Mouse (Mus musculus): ENCODE measurements at regions not wholly inside any gene's neighbourhood (a gene's known extent, or its start where the extent isn't known, plus 50 kb on each side); places are given as distances from the start of the nearest gene placed in this dataset.

DNA sequence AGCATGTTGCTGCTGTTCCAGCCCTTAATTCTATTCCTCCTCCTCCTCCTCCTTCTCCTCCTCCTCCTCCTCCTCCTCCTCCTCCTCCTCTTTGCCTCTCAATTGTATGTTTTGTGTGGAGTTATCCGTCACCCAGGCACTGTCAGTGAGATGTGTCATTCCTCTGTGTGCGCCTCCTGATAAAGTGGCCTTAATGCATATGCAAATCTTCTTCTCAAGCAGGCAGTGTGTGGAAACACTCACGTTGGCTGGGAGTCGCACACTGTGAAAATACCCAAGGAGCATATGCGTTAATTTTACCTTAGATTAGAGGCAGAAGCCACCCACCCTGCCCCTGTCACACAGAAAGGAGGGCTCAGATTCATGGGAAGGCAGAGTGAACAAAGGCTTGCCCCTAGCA lies 401.0 kb downstream of the Tshz3 start:
- Histone ChIP-seq H3K9me3 (no peaks in the 10 kb centered on the region), H3K4me2 (replicated peaks) (no peak overlapping the region), H3K27ac (replicated peaks) (no peak overlapping the region), H3K4me3 (no peak overlapping the region), H3K4me1 (no peaks in the 10 kb centered on the region; the same call in 1 of the 2 replicates), H3K9ac (replicated peaks) (no peak overlapping the region), H3K36me3 (no peaks in the 10 kb centered on the region), H3K27me3 (no peaks in the 10 kb centered on the region)
- WGBS: 29% methylated on average over 5 of the region's 5 CpGs
- ATAC-seq (ENCODE audit: low FRiP score, low read depth): no peak

DNA sequence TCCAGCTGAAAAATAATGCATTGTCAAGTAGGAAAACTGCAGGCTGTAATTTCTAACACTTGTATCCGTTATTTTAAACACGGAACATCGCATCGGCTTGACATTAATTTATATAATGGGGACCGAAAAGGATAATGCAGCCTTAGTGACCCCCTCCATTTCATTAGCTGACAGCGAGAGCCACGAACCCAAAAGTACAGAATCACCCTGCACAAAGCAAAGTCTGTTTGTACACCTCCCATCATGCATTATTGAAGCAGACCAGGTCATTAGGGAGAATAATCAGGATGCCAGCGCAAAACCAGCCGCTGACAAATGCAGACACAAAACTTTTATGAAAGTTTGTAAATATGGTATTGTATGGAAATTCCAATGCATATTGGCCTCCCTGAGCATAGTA lies 406.8 kb downstream of the Tshz3 start:
- Histone ChIP-seq H3K9ac (replicated peaks) (no peak overlapping the region), H3K27ac (replicated peaks) (no peak overlapping the region), H3K4me2 (replicated peaks) (no peak overlapping the region), H3K36me3 (no peaks in the 10 kb centered on the region), H3K9me3 (no peaks in the 10 kb centered on the region), H3K4me1 (no peaks in the 10 kb centered on the region), H3K27me3 (no peaks in the 10 kb centered on the region), H3K4me3 (no peak overlapping the region)
- ATAC-seq (ENCODE audit: low FRiP score, low read depth): no peak
- 91% methylated on average over 9 of the region's 9 CpGs for WGBS

DNA sequence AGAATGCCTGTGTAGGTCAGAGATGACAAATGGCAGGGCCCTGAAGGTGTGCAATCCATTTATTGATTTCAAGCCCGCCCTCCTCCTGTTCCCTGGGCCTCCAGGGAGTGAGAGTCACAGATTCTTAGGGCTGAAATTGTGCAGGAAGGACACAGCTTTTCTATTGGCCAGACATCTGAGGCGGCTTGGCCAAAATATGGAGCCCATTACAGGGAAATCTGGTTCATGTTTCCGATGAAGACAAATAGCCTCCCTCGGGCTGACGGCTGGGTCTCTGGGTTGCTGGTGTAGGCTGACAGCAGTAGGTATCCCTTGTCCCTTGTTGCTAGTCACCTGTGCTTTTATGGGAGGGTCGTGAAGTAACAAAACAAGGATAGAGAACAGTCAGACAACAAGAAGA lies 413.2 kb downstream of the Tshz3 start:
- no peak overlapping the region for H3K4me2 ChIP-seq (replicated peaks)
- H3K4me1 ChIP-seq: no peaks in the 10 kb centered on the region
- H3K4me3 ChIP-seq: no peak overlapping the region
- no peak overlapping the region for H3K27ac ChIP-seq (replicated peaks)
- H3K9me3 ChIP-seq: no peaks in the 10 kb centered on the region
- no peak for ATAC-seq (ENCODE audit: low FRiP score, low read depth)
- no peaks in the 10 kb centered on the region for H3K27me3 ChIP-seq
- no peak overlapping the region for H3K9ac ChIP-seq (replicated peaks)
- WGBS: 89% methylated on average over 6 of the region's 6 CpGs
- no peaks in the 10 kb centered on the region for H3K36me3 ChIP-seq

DNA sequence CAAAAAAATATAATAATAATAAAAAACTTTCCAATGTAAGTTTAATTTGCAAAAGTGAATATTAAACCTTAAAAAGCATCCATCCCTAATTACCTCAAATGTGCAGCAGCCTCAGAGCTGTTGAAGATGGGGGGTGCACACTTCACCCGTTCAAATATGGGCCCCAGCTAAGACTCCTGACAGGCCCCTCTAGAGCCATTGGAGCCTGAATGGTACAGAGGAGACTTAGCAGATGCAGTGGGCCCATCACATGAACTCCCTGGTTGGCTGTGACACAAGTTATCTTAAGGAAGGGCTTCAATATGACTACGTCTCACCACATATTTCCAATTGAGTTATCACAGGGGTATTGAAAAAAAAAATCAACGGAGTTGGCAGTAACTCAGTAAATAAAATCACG lies 422.9 kb downstream of the Tshz3 start:
- Histone ChIP-seq H3K27me3 (no peaks in the 10 kb centered on the region), H3K9me3 (no peaks in the 10 kb centered on the region), H3K4me2 (replicated peaks) (no peak overlapping the region), H3K4me3 (no peak overlapping the region), H3K4me1 (no peaks in the 10 kb centered on the region), H3K36me3 (no peaks in the 10 kb centered on the region), H3K9ac (replicated peaks) (no peak overlapping the region), H3K27ac (replicated peaks) (no peak overlapping the region)
- no peak for ATAC-seq (ENCODE audit: low FRiP score, low read depth)
- WGBS: 90% methylated on average over 4 of the region's 4 CpGs

DNA sequence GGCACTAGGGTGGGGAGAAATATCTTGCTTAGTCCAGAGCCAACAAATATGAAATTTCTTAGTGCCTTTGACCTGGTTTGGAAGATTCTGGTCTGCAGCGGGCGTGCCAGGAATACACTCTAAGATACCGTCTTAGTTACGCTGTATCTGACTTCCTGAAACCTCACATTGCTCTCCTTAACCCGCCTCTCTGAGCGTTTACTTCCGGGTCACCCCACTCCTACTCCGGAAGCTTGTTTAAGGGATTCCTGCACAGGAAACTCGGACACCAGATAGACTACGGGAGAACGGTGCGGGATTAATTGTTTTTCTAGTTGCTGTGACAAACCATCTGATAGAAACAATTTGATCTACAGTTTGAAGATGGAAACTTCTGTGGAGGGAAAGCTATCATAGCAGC lies 442.3 kb downstream of the Tshz3 start:
- Histone ChIP-seq H3K4me3 (no peak overlapping the region), H3K9me3 (no peaks in the 10 kb centered on the region), H3K27ac (replicated peaks) (no peak overlapping the region), H3K9ac (replicated peaks) (no peak overlapping the region), H3K27me3 (no peaks in the 10 kb centered on the region), H3K4me2 (replicated peaks) (no peak overlapping the region), H3K36me3 (no peaks in the 10 kb centered on the region), H3K4me1 (peaks cover 3% of the 10 kb centered on the region; the same call in 1 of the 2 replicates)
- no peak for ATAC-seq (ENCODE audit: low FRiP score, low read depth)
- WGBS: 89% methylated on average over 12 of the region's 12 CpGs

DNA sequence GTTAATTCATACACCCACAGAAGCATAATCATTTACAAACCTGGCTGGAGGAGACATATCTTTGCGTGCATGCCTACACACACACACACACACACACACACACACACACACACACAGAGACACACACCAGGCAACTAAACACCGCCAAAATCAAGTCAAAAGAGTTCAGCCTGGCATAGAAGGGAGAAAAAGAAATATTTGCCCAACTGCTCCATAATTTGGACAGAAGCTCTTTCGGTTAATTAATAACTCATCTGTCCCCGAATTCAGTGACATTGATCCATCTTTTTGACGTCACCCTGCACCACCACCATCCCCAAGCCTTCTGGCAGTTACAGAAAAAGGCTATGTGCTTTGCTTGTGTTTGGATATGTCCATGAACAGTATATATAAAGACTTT lies 444.9 kb downstream of the Tshz3 start:
- H3K4me2 ChIP-seq (replicated peaks): no peak overlapping the region
- 0 out of 2 replicates have a peak, but pooled peaks cover 3% of the 10 kb centered on the region for H3K4me1 ChIP-seq
- H3K9ac ChIP-seq (replicated peaks): no peak overlapping the region
- H3K36me3 ChIP-seq: no peaks in the 10 kb centered on the region
- no peak overlapping the region for H3K4me3 ChIP-seq
- WGBS: 95% methylated on average over 5 of the region's 5 CpGs
- no peaks in the 10 kb centered on the region for H3K9me3 ChIP-seq
- no peak overlapping the region for H3K27ac ChIP-seq (replicated peaks)
- no peak for ATAC-seq (ENCODE audit: low FRiP score, low read depth)
- H3K27me3 ChIP-seq: no peaks in the 10 kb centered on the region

DNA sequence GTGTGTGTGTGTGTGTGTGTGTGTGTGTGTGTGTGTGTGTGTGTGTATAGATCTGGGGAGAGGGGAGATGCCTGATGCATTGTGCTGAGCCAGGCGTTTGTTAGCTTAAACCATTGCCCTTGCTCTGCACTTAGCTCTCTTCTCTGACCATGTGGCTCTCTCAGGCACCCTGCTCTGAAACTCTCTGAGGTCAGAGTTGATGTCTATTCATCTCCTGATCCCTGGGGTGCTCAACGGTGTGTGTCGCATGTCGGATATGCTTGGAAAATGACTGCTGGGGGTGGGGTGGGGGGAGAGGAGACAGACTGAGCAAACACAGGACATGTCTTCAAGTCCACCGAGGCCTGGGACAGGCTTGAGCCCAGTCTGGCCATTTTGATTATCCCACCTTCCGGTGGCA lies 446.4 kb downstream of the Tshz3 start:
- H3K4me3 ChIP-seq: no peak overlapping the region
- no peak overlapping the region for H3K27ac ChIP-seq (replicated peaks)
- no peak for ATAC-seq (ENCODE audit: low FRiP score, low read depth)
- no peaks in the 10 kb centered on the region for H3K27me3 ChIP-seq
- H3K9ac ChIP-seq (replicated peaks): no peak overlapping the region
- H3K9me3 ChIP-seq: no peaks in the 10 kb centered on the region
- 40% methylated on average over 6 of the region's 6 CpGs for WGBS
- H3K36me3 ChIP-seq: no peaks in the 10 kb centered on the region
- 0 out of 2 replicates have a peak, but pooled peaks cover 3% of the 10 kb centered on the region for H3K4me1 ChIP-seq
- H3K4me2 ChIP-seq (replicated peaks): no peak overlapping the region

DNA sequence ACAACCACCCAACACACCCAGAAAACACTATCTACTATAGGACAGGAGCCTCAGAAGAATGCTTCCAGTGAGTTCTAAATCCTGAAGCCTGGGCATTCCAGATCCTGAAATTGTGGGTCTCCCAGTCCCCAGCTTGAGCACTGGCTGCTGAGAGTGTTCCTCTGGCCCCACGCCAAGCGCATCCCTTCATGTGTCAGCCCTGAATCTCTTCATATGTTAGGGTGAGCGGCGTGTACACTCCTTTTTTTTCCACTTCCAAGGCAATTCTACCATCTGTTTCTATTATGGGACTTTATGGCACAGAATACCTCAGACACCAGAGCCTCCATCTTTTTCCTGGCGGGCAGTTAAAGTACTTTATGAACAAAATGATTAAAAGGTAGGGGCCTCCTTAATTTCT lies 451.8 kb downstream of the Tshz3 start:
- no peaks in the 10 kb centered on the region for H3K9me3 ChIP-seq
- ATAC-seq (ENCODE audit: low FRiP score, low read depth): no peak
- no peaks in the 10 kb centered on the region for H3K36me3 ChIP-seq
- no peak overlapping the region for H3K4me2 ChIP-seq (replicated peaks)
- no peaks in the 10 kb centered on the region for H3K27me3 ChIP-seq
- H3K4me3 ChIP-seq: no peak overlapping the region
- 85% methylated on average over 5 of the region's 5 CpGs for WGBS
- H3K9ac ChIP-seq (replicated peaks): no peak overlapping the region
- no peaks in the 10 kb centered on the region for H3K4me1 ChIP-seq
- no peak overlapping the region for H3K27ac ChIP-seq (replicated peaks)

DNA sequence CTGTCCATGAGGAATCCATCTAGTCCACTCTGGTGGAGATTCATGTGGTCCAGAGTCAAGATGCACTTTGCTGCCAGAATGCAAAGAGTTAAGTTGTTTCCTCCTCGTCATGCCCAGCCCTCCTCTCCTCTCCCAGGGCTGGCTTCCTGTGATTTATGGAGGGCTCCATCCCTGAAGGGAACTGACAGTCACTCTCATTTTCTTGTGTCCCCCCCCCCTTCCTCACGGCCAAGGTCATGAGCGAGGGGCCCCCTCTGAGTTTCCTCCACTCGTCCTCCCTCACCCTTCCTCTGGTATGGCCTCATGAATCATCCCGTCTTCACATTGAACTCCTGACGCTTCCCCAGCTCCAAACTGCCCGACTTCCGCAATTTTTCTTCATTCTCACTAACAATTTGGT lies 461.9 kb downstream of the Tshz3 start:
- Histone ChIP-seq H3K36me3 (no peaks in the 10 kb centered on the region), H3K27ac (replicated peaks) (no peak overlapping the region), H3K4me1 (no peaks in the 10 kb centered on the region), H3K9me3 (no peaks in the 10 kb centered on the region), H3K27me3 (no peaks in the 10 kb centered on the region), H3K9ac (replicated peaks) (no peak overlapping the region), H3K4me2 (replicated peaks) (no peak overlapping the region), H3K4me3 (no peak overlapping the region)
- WGBS: 70% methylated on average over 8 of the region's 8 CpGs
- ATAC-seq (ENCODE audit: low FRiP score, low read depth): no peak

DNA sequence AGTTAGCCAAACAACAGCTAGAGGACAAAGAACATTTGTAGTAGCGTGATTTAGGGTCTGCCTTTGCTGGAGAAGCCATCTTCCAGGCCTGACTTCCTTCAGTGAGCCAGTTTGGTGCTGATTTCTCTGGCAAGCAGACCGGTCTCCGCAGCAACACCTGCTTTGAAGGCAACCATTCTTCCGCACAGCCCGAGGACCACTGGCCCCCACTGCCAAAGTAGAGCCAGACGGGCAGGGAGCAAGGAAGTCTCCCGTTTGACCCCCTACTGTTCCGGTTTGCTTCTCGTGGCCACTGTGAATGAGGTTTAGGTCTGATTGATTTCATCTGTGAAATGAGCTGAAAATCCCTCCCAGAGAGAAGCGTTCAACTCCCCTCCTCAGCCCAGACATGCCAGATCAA lies 471.0 kb downstream of the Tshz3 start:
- Histone ChIP-seq H3K4me3 (no peak overlapping the region), H3K27ac (replicated peaks) (no peak overlapping the region), H3K9ac (replicated peaks) (no peak overlapping the region), H3K36me3 (no peaks in the 10 kb centered on the region), H3K4me1 (no peaks in the 10 kb centered on the region), H3K9me3 (no peaks in the 10 kb centered on the region), H3K27me3 (no peaks in the 10 kb centered on the region), H3K4me2 (replicated peaks) (no peak overlapping the region)
- WGBS: 62% methylated on average over 10 of the region's 10 CpGs
- no peak for ATAC-seq (ENCODE audit: low FRiP score, low read depth)

DNA sequence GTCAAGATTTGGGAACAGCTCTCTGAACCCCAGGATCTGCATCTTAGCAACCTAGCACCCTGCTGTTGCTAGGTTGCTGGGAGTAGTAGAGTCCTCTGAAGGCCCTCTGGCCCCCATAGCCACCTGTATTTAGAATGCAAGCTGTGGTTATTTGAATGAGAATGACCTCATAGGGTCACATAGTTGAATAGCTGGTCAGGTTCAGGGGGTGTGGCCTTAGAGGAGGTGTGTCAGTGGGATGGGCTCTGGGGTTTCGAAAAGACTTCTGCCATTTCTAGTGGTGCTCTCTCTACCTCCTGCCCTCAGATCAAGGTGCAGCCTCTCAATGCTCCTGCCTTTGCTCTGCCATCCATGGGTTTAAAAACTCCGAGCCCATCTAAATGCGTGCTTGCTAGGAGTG lies 477.8 kb downstream of the Tshz3 start:
- 92% methylated on average over 3 of the region's 3 CpGs for WGBS
- ATAC-seq (ENCODE audit: low FRiP score, low read depth): no peak

DNA sequence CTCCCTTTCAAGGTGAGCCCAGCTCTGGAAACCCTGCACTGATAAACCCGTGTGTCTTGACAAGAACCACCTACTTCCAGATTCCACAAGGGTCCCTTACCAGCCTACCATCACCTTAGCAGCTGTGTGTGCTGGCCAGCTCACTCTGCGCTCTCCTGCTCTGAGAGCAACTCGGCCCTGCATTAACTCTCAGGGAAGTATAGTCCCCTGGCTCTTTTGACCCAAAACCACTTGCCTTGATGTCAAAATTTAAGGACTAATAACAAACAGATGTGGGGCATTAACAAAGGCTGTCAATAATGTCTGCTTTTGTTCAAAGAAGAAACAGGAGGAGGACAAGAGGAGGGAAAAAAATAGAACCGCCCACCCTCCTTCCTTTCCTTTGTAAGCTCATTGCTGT lies 480.3 kb downstream of the Tshz3 start:
- Histone ChIP-seq H3K36me3 (no peaks in the 10 kb centered on the region), H3K27ac (replicated peaks) (no peak overlapping the region), H3K4me1 (peaks cover 26% of the 10 kb centered on the region; the same call in 1 of the 2 replicates), H3K4me3 (no peak overlapping the region), H3K4me2 (replicated peaks) (no peak overlapping the region), H3K27me3 (no peaks in the 10 kb centered on the region), H3K9ac (replicated peaks) (no peak overlapping the region), H3K9me3 (no peaks in the 10 kb centered on the region)
- 63% methylated on average over 4 of the region's 4 CpGs for WGBS
- ATAC-seq (ENCODE audit: low FRiP score, low read depth): no peak

More for the DNA sequence above, 477.8 kb downstream of the Tshz3 start:
- Histone ChIP-seq H3K27me3 (no peaks in the 10 kb centered on the region), H3K9me3 (no peaks in the 10 kb centered on the region), H3K4me1 (peaks cover 20% of the 10 kb centered on the region; the same call in 1 of the 2 replicates), H3K27ac (replicated peaks) (no peak overlapping the region), H3K4me3 (no peak overlapping the region), H3K36me3 (no peaks in the 10 kb centered on the region), H3K9ac (replicated peaks) (no peak overlapping the region), H3K4me2 (replicated peaks) (no peak overlapping the region)

DNA sequence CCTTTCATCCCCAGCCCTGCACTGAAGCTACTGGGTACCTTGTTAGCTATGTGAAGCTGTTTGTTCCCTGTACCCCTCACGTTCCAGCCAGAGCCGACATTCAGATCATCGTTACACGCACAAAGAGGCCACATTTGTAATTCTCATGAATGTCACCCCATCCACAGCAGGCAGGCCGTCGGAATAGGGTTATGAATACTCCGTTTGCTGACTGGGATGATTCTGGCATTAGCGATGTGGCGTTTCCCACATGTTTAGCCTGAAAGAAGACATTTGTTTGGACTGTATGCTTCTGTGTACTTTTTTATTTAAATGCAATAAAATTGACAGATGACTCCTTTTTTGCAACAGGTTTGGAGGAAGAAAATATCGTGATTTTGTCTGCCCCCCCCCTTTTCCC lies 482.0 kb downstream of the Tshz3 start:
- 56% methylated on average over 10 of the region's 10 CpGs for WGBS
- Histone ChIP-seq H3K27me3 (no peaks in the 10 kb centered on the region), H3K27ac (replicated peaks) (no peak overlapping the region), H3K4me2 (replicated peaks) (no peak overlapping the region), H3K36me3 (no peaks in the 10 kb centered on the region), H3K4me1 (peaks cover 26% of the 10 kb centered on the region; the same call in 1 of the 2 replicates), H3K4me3 (no peak overlapping the region), H3K9ac (replicated peaks) (no peak overlapping the region), H3K9me3 (no peaks in the 10 kb centered on the region)
- ATAC-seq (ENCODE audit: low FRiP score, low read depth): no peak

Data from midbrain, embryonic 12.5 days (tissue).